Mouse (Mus musculus): ENCODE measurements around the gene Spns3. TPM values are rescaled to one million over a fixed set of nuclear protein-coding genes. Genes with fewer than 3 reads are reported as not detected.

Spns3 gene
- polyA plus RNA-seq, 1 experiment from 2014 or later: 0.10 TPM

DNA sequence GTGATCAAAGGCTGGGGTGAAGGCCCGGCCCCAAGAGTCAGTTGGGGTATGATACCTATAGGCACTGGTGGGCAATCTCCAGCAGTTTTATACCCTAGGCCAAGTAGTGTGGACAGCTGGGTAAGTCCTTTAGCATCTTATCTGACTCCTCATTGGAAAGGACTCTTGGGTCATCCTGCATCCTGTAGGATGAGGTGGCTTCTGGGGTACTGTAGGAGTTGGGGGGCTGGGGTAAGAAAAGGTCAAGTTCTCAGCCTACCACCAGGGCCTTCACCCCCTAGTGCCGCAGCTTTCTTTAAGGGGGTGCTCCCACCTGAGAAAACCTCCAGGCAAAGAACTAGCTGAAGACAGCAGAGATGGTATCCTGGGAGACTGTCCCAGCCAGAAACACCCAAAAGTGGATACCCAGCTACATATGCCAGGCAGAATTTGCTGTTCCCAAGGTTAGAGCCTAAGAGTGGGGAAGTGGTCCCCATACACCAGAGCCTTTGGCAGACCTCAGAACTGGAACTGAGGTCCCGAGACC lies 98.1 kb downstream of the Spns3 start:
- Histone ChIP-seq H3K9ac (ENCODE audit: low read length) (no peak overlapping the region), H3K27me3 (replicated peaks; ENCODE audit: control insufficient read depth, insufficient read depth, low read length) (no peaks in the 10 kb centered on the region), H3K36me3 (ENCODE audit: control insufficient read depth, insufficient read depth, low read length) (peaks cover 71% of the 10 kb centered on the region), H3K4me3 (ENCODE audit: low read depth, low read length) (no peak overlapping the region), H3K27ac (ENCODE audit: low read depth, low read length) (no peak overlapping the region), H3K9me3 (replicated peaks; ENCODE audit: control insufficient read depth, low read length) (no peaks in the 10 kb centered on the region), H3K4me2 (ENCODE audit: low read length) (no peak overlapping the region), H3K4me1 (ENCODE audit: control insufficient read depth, insufficient read depth, low read length) (no peaks in the 10 kb centered on the region)
- WGBS: 90% methylated on average over 3 of the region's 3 CpGs
- DNase-seq (ENCODE audit: low spot score) (no peak), ATAC-seq (no peak)

DNA sequence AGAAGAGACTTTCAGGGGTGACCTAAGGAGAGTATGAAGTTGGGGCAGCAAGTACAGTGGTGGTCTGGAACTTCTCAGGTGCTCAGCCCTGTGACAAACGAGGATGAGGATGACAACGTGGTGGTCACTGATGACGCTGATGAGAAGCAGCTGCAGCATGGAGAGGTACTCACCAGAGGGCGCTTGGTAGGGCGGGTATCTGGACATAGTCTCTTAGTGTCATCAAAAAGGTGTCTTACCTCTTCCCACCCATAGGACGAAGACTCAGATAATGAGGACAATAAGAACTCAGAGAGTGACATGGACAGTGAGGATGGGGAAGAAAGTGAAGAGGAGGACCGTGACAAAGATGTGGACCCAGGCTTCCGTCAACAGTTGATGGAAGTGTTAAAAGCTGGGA lies 102.8 kb downstream of the Spns3 start:
- WGBS: 87% methylated on average over 8 of the region's 8 CpGs
- Histone ChIP-seq H3K27ac (ENCODE audit: low read depth, low read length) (no peak overlapping the region), H3K9me3 (replicated peaks; ENCODE audit: control insufficient read depth, low read length) (no peaks in the 10 kb centered on the region), H3K4me2 (ENCODE audit: low read length) (no peak overlapping the region), H3K36me3 (ENCODE audit: control insufficient read depth, insufficient read depth, low read length) (peaks cover 100% of the 10 kb centered on the region), H3K9ac (ENCODE audit: low read length) (no peak overlapping the region), H3K4me1 (ENCODE audit: control insufficient read depth, insufficient read depth, low read length) (peaks cover under 1% of the 10 kb centered on the region; the same call in 1 of the 2 replicates), H3K4me3 (ENCODE audit: low read depth, low read length) (no peak overlapping the region), H3K27me3 (replicated peaks; ENCODE audit: control insufficient read depth, insufficient read depth, low read length) (no peaks in the 10 kb centered on the region)
- ATAC-seq (no peak), DNase-seq (ENCODE audit: low spot score) (no peak)

DNA sequence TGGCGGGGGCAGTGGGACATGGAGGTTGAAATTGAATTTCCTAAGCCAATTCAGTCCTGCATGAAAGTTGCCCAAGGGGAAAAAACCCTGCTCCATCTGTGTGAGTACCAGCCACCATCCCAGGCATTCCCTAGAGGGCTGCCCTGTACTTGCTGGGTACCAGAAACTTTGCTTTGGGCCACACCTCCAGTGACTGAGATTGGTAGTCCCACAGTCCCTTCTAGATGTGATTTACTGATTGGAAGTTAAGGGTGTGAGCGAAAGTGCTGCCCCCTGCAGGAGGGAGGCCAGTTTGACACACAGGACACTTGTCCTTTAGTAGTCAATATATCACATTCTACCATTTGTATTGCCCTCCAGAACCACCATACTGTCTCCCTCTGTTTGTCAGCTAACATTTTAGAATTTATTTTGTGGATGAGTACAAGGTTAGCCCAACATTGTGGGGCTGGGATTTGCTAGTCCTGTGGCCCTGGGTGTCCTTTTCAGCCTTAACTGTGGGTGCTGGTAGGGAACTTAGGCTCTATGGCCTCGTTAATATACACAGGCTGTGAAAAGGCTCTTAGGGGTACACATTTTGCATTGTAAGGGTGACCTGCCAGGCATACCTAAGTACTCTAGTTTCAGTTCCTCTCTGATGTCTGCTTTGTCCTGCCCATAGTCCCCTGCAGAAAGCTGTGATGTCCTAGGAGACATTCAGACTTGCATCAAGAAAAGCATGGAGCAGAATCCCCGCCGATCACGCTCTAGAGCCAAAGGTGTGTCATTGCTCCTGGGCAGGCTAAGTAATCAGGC lies 103.8 kb downstream of the Spns3 start:
- Histone ChIP-seq H3K36me3 (ENCODE audit: control insufficient read depth, insufficient read depth, low read length) (peaks cover 93% of the 10 kb centered on the region), H3K27me3 (replicated peaks; ENCODE audit: control insufficient read depth, insufficient read depth, low read length) (no peaks in the 10 kb centered on the region), H3K4me1 (ENCODE audit: control insufficient read depth, insufficient read depth, low read length) (peaks cover 6% of the 10 kb centered on the region), H3K4me3 (ENCODE audit: low read depth, low read length) (no peak overlapping the region), H3K9me3 (replicated peaks; ENCODE audit: control insufficient read depth, low read length) (no peaks in the 10 kb centered on the region), H3K27ac (ENCODE audit: low read depth, low read length) (no peak overlapping the region), H3K4me2 (ENCODE audit: low read length) (no peak overlapping the region), H3K9ac (ENCODE audit: low read length) (no peak overlapping the region)
- WGBS: 90% methylated on average over 6 of the region's 6 CpGs
- DNase-seq (ENCODE audit: low spot score) (peak; percentile 24), ATAC-seq (no peak)

Other genes starting within 250 kb of the Spns3 start
- 1.1 TPM in 2 replicates for gene Xaf1, start 248.9 kb downstream of the Spns3 start, polyA plus RNA-seq (2014; fragmentation: Nextera tagmentation; extraction: Ambion mirVana)
- not detected in 2 replicates for gene Fbxo39, start 236.1 kb downstream of the Spns3 start, polyA plus RNA-seq (2014; fragmentation: Nextera tagmentation; extraction: Ambion mirVana)
- gene Tekt1, start 188.1 kb downstream of the Spns3 start, polyA plus RNA-seq (2014; fragmentation: Nextera tagmentation; extraction: Ambion mirVana): 10.4 and 10.5 TPM in 2 replicates
- 1.4 and 1.6 TPM in 2 replicates for gene Smtnl2, start 138.8 kb downstream of the Spns3 start, polyA plus RNA-seq (2014; fragmentation: Nextera tagmentation; extraction: Ambion mirVana)
- gene Ggt6, start 115.0 kb downstream of the Spns3 start, polyA plus RNA-seq (2014; fragmentation: Nextera tagmentation; extraction: Ambion mirVana): not detected in 2 replicates
- 80.5 and 82.1 TPM in 2 replicates for gene Mybbp1a, start 109.2 kb downstream of the Spns3 start, polyA plus RNA-seq (2014; fragmentation: Nextera tagmentation; extraction: Ambion mirVana)
- gene Spns2, start 60.6 kb downstream of the Spns3 start, polyA plus RNA-seq (2014; fragmentation: Nextera tagmentation; extraction: Ambion mirVana): 4.6 and 5.8 TPM in 2 replicates
- 100 and 120 TPM in 2 replicates for gene Ube2g1, start 56.8 kb upstream of the Spns3 start, polyA plus RNA-seq (2014; fragmentation: Nextera tagmentation; extraction: Ambion mirVana)
- gene Ankfy1, start 139.5 kb upstream of the Spns3 start, polyA plus RNA-seq (2014; fragmentation: Nextera tagmentation; extraction: Ambion mirVana): 27.1 and 32.3 TPM in 2 replicates
- gene Cyb5d2, start 245.6 kb upstream of the Spns3 start, polyA plus RNA-seq (2014; fragmentation: Nextera tagmentation; extraction: Ambion mirVana): 4.4 and 4.5 TPM in 2 replicates
- 9.9 and 12.9 TPM in 2 replicates for gene Zzef1, start 245.7 kb upstream of the Spns3 start, polyA plus RNA-seq (2014; fragmentation: Nextera tagmentation; extraction: Ambion mirVana)